Mouse (Mus musculus) erythroblast, adult 5-6 weeks (primary cell): Measurements from ENCODE around the gene Ebf1. TPM values are rescaled to one million over a fixed set of nuclear protein-coding genes. Genes with fewer than 3 reads are reported as not detected.

Experiments used
- ATAC-seq: replicated peaks from 2 replicates; pipeline ENCODE4 v1.8.0; 2016; ENCODE audit warnings: moderate number of reproducible peaks, mild to moderate bottlenecking, moderate TSS enrichment, inconsistent platforms; ENCODE audit not compliant: poor library complexity, low FRiP score, severe bottlenecking
- total RNA-seq, 2 experiments: library from RNA; stranded (forward) in 1 of 2; stranded (reverse) in 1 of 2; fragments of 150-400 nt in 1 of 2; fragments of 200-764, 138-1000 nt in 1 of 2; gene quantifications; 2 replicates each; pipeline versions ENCODE4 v1.2.3 to v1.2.4; 2015 to 2017; ENCODE audit warnings: low replicate concordance in 2 of 2

Gene Ebf1
- total RNA-seq, 2 experiments from 2014 or later, result 0.68 TPM; not detected in 1

DNA sequence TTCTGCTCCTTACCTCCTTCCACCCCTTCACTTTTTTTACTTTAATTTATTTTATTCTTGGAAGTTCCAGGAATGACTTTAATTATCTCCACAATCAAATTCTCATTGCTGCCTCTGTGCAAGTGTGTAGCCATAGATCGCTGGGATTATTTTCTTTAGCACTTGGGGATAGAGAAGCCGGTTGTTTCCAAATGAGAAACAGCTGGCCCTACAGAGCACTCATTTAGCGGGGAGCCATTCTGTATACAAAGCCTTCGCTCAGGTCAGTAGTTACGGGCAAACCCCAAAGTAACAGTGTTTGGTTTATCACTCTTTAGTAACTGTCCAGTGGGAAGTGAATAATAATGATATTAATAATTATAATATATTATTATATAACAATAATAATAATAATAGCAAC, 38.4 kb downstream of the Ebf1 start:
- ATAC-seq, result no peak

DNA sequence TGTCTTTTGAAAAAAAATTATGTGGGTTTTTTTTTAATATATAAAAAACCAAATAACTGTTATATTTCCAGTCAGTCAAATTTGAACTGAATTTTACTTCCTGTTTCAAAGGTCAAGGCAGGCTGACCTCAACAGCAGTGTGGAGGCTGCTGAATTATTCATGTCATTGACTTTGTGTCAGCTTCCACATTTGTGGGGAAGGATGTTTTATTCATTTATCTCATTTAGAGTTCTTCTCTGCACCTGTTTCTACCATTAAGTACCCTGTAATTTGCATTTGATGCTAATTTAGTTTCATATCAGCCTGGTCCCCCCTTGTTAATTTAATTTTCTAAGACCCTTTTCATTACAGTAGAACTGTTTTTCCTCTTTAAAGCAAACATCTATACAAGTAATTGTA, 39.8 kb downstream of the Ebf1 start:
- ATAC-seq, result no peak

DNA sequence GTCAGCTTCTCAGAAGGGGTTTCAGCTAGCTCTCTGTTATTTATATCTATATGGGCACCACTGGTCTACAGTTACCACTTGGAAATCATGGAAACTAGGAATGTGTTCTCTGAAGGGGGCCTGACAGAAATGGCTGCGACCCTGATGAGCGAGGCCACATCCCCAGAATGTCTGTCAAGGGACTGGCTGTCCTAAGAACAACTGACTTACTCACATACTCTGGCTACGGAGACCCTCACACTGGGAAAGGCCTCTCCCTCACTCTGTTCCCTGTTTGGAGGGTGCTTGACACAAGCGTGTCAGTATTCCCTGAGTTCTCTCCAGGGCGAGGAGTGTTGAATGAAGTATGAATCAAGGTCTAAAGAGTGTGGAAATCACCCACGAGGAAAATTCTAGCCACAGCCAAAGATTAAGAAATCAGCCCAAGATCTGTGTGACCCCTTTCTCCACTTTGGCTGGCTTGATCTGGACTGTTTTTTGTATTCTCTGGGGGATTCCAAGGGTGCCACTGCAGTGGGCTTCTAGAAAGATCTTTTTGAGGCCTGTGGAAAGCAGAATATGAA, 40.8 kb downstream of the Ebf1 start:
- no peak for ATAC-seq

DNA sequence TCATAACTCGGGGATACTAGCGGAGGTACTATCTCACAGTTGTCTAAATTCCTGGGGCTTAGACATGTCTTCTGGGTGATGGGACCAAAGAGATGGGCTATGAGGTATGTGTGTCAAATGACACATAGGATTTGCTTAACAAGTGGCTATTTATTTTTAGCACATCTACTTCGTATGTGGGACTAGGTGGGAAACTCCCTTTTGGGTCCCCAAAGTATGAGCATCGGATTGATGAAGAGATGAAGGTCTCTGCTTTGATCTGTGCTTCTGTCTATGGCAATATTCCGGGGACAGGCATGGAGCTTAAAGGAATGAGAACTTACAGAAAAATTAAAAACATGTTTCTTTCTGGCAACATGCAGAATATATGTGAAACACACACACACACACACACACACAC, 44.8 kb downstream of the Ebf1 start:
- no peak for ATAC-seq

DNA sequence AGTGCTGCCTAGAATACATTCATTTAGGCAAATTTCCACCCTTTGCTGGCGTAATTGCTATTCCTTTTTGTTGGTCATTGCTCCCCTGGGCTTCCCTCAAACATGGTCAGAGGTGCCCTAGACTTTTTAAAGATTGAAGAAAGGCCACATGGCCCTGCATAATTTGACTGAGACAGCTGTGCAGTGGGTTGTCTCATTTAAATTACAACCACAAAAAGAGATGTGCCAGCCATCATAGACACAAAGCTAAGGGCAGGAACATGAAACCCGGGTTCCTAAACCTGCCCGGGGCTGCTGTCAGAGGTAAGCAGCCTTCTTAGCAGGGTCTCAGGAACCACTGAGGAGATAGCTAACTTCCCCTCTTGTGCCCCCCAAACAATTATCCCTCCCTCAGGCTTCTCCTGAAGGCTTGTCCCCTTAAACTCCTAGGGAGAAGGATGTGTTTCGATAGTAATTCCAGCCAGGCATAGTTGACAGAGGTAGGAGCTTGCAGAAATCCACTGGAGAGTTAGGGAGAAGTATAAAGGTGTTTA, 46.6 kb downstream of the Ebf1 start:
- ATAC-seq, result no peak

DNA sequence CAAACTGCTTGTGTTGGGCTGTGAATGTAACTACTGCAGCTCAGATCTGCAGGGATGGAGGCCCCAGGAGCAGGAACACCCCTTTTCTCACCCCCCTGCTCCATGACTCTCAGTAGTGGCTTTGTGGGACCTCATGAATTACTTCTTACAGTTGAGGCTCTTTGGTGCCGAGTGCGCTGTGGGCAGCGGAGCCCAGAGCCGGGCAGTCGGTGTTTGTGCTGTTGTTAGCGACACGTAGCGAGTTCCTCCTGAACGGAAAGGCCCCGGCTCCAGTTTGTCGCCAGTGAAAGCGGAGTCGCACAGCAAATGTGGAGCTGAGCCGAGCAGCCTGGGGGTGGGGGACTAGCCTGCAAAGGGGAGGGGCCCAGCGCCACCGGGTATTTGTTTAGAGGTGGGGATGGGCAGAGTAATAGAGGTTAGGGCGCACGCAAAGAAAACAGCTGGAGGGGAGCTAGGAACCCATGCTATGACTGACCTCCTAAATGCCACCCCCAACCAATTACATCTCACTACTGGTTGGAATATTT, 48.1 kb downstream of the Ebf1 start:
- no peak for ATAC-seq

DNA sequence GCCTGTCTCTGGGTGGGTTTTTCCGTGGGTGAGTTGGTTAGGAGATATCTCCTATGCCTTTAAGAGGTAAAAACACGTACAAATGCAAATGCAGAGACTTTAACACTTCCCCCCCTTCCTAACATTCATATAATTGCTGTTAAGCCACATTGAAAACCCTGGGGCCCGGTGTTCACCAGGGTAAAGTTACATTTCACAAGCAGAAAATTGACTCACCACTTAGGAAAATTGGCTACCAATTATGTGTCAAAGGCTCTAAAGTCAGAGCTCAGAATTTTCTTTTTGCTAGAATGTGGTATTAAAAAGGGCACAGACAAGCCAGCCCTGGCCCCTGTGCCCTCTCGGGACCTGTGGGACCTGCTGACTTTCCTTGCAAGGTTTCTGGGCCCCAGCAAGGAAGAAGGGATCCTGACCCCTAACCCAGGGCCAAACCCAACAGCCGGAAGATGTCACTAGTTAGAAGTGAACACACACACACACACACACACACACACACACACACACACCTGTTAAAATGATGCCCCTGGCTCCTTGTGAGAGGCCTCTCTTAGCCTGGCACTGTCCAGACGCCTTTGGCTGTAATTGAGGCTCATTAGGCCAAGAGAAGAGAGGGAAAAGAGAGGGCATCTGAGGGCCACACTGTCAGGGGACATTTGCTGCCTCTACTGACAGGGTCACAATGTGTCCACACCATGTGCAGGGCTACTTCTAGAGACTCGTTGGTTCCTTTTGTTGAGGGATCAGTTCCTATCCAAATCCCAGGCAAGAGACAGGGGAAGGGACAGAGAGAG, 48.8 kb downstream of the Ebf1 start:
- no peak for ATAC-seq

DNA sequence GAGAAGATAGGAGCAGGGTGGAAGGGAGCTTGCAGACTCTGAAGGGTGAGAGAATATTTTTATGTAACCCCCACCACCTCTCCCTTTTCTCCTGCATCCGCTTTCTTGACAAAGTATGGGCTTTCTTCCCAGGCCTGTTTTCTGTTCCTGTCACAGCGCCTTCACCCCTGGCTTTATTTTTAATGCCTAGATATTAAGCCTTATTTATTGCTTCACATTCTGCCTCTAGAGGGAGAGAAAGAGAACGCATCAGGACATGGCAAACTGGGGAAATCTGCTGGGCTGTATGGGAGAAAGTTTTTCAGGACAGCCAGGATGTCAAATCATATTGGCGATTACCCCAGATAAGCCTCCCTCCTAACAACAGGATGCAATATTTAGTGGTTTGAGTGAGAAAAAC, 49.6 kb downstream of the Ebf1 start:
- ATAC-seq, result no peak

DNA sequence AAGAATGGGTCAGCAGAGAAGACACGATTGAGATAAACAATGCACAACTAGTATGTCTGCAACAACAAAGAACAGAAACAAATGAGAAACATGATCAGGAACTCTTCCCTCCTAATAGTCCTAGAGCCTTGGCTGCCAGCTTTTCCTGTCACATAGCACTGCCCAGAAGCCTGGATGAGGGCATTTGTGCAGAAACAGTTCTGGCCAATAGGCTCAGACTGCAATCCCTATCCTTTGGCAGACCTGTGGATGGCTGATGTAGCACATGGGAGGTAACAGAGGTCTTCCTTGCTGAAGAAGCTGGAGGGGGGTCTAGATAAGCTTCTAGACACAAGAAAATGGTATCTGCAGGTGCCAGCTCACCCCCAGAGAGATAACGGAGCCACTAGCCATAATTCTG, 64.2 kb downstream of the Ebf1 start:
- no peak for ATAC-seq

DNA sequence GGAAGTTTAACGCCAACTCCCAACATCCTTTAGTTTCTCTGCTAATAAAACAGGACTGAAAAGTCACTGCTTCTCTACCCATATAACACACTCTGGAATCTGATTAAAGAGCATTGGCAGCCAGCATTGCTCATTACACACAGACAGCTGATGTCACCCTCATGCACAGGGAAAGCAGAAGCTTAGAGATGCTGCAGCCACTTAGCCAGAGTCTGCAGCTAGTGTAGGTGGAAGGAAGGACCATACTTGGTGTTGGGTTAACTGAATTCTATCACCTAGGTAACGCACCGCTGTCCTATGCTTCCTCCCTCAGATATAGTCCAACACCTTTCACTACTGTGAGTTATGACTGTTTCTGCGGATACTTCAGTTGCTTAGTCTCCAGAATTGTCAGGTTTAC, 64.9 kb downstream of the Ebf1 start:
- no peak for ATAC-seq

DNA sequence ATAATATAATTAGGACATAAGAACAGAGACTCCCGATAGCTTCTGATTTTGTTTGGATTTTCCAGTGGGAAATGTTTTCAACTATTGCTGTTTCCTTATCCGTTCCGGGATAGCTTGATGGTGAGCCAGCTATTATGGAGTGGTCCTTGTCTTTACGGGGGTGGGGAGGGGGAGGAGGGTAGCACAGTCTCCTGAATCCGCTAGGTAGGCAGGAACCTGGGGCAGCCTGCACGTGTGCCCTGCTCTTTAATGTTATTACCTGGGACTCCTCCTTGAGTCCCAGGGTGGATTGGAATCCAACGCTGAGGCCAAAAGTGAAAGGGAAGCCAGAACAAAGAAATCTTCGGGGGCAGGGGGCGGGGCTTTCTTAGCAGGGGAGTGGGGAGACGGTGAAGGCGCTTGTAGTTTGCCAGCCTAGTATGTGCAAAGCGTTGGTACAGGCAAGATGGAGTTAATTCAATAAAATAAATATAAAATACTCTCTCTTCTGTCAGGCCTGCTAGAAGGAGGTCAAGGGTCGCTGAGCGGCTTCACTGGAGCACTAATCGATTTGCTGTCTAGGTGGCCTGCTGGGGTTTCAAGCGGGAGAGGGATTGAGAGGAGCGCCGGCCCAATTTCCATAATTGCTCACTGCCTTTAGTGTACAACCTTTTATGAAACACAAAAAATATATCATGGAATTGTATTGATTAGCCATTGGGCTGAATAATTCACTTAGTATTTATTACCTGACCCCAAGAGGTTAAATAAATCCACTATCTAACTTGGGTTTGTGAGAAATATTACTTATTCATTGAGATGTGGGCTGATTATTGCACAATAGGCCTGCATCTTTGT, 65.8 kb downstream of the Ebf1 start:
- no peak for ATAC-seq

DNA sequence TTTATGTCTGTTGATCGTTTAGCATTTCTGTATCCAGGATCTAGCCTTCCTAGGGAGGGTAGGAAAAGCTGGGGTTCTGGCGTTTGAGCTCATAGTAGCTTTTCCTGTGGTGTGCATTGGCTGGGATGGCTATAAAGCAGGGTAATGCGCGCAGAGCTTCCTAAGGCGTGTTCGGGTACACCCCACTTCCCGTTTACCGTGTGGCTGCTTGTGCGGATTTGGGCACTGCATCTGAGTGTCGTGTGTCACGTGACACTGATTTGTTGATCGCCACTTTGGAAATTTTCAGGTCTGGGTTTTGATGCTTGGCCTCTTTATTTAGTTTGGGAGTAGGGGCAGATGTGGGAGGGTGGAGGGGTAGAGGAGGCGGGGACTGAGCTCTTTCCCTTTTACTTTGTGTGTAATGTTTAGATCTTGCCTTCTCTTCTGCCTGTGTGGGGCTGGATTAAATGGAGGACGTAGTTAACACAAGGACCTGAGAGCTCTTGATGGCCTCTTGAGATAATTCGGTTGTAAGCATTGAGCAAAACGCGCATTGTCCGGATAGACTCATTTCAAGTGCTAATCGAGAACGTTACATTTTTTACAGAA, 67.5 kb downstream of the Ebf1 start:
- ATAC-seq, result no peak

DNA sequence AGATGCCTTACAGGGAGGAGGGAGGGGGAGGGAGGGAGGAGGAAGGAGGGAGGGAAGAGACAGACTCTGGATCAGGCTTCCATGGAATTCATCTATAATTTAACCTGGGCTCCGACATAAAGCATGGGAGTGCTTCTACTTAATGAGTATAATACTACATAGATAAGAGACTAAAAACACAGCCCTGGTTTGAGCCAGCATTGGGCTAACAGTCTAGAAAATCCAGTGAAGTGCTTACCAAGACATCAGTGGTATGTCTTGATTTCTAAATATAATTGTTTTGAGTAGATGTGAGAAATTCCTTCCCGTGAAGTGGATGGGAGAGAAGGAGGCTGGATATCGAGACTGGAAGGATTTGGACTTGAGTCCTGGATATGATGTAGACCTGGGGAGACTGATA, 68.0 kb downstream of the Ebf1 start:
- ATAC-seq, result no peak

DNA sequence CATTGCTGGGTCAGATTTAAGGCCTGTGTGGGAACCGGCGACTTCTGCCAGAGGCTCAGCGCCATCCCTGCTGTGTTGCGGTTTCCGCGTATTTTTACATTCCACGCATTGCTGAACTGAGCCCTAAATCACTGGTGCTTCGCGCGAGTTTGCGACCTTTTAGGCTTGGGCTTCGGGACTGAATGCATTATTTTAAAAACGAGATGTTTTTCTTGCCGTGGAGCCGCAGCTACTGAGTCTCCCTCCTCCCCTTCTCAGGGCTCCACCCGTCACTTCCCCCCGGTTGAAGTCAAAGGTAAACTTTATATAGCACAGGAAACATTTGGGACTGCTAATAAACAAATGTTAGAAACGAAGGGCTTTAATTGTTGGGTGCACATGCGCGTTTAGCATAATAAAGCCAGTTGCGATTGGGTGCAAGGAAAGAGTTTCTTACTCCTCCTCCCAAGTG, 68.8 kb downstream of the Ebf1 start:
- no peak for ATAC-seq

DNA sequence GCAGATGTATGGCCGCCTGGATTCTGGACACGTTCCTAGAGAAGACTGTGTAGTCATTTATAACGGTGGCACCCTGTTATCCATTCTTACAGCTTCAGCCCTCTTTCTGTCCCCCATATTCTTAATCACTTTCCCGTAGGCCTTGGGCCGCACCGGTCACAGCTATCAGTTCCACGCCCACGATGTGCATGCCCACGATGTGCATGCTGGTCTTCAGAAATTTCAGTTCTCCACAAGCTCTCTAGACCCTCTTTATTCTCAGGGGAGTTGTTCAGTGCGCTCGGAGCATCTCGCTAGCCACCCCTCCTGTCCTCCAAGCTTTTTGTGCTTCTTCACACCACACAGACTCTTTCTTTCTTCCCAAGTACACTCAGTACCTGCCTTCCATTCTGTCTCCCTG, 69.3 kb downstream of the Ebf1 start:
- no peak for ATAC-seq

DNA sequence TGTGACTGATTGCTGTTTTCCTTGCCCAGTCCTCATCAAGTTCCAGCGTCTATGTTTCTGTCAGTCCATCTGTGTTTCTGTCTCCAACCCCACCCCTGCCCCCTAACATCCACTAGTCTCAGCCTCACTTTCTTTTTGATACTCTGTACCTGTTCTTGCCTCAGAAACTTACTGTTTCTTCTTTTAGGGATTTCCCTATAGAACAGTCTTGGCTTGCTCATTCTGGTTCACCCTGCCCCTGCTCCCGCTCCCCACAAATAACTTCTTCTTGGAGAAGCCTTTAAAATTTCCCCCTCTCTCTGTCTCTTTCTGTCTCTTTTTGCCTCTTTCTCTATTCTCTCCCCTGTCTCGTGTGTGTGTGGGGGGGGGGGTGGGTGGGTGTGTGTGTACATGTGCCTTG, 71.4 kb downstream of the Ebf1 start:
- ATAC-seq, result no peak

DNA sequence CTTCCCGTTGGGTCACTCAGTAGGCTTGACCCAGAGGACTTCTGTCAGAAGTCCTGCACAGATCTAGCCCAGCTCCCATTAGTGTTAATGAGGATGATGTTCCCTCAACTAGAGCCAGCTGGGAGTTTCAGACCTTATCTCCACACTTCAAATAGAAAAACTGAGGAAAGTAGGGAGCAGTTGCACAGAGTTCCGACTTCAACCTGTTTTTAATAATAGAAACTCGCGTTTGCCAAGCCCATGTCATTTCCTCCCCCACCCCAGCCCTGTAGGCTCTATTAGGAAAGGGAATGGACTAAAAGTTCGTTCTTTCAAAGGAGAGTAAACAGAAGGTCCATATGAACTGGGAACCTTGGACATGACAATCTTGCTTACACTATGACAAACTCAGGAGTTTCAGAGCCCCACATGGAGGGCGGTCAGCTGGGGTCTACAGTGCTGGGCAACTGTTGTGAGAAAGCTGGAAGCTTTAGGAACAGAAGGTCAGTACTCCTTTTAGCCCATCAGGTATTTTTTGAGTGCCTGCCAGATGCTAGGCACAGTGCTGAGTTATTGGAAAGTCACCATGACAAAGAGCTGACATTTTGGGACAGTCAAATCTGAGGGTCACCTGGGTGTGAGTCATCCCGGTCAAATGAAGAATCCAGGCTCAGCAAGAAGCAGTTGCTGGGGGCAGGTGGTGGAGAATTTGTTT, 72.6 kb downstream of the Ebf1 start:
- ATAC-seq, result no peak

DNA sequence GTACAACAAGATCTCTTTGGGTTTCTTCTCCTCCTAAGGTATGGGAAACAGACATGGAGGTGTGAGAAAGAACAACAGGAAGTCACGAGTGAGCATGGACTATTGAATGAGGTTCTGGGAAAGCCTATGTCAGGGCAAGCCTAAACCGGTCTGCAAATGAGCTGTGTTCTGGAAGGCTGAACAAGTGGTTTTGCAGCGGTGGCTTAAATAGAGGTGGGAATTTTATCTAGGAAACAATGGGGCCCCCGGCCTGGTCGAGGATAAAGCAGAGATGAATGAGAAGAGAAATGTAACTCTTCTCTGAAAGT, 73.1 kb downstream of the Ebf1 start:
- ATAC-seq, result no peak

DNA sequence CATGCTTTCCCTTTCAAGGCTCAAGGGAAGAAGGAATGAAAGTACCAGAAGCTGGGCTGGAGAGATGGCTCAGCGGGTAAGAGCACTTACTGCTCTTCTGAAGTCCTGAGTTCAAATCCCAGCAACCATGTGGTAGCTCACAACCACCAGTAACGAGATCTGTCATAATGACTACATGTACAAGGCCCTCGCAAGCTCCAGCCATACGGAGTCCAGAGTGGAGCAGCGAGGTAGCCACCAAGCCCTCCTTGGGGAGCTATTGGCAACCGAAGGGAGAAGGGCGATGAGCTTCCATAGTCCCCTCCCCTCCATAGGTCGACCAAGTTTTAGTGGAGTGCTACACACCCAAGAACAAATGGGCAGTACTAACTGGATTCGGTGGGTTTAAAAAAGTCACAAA, 78.3 kb downstream of the Ebf1 start:
- no peak for ATAC-seq
